Mouse (Mus musculus): Measurements from ENCODE around the gene Tbc1d30.
"Not testable (repeated sequence)": the region's sequence is repeated elsewhere in the genome, so short reads cannot be mapped to it uniquely, and the experiment has no call there.

Gene Tbc1d30

GRCm38 (mm10) chr10:121365781-121366272 lies 14.7 kb upstream of the Tbc1d30 start:
- no peak for DNase-seq (ENCODE audit: low read depth, low spot score)

- peak; percentile 84 for DNase-seq (ENCODE audit: low read depth, low spot score)
These were observed 13.9 kb upstream of the Tbc1d30 start, which contains the start of gene Gns for GRCm38 (mm10) chr10:121364801-121365564. Gene Gns, plus strand, starts transcription at chr10:121365090.

- DNase-seq (ENCODE audit: low read depth, low spot score): no peak
These were observed 13.2 kb upstream of the Tbc1d30 start for GRCm38 (mm10) chr10:121364306-121364705.

- no peak for DNase-seq (ENCODE audit: low read depth, low spot score)
These were observed 12.1 kb upstream of the Tbc1d30 start for GRCm38 (mm10) chr10:121363201-121363600.

GRCm38 (mm10) chr10:121360358-121360757 lies 9.3 kb upstream of the Tbc1d30 start:
- DNase-seq (ENCODE audit: low read depth, low spot score): no peak

- DNase-seq (ENCODE audit: low read depth, low spot score): no peak
These were observed 713 bp upstream of the Tbc1d30 start for GRCm38 (mm10) chr10:121351692-121352290.

GRCm38 (mm10) chr10:121350357-121351065 lies 567 bp downstream of the Tbc1d30 start:
- DNase-seq (ENCODE audit: low read depth, low spot score): no peak

GRCm38 (mm10) chr10:121349244-121349643 lies 1.8 kb downstream of the Tbc1d30 start:
- no peak for DNase-seq (ENCODE audit: low read depth, low spot score)

GRCm38 (mm10) chr10:121343867-121344266 lies 7.2 kb downstream of the Tbc1d30 start:
- DNase-seq (ENCODE audit: low read depth, low spot score): no peak

GRCm38 (mm10) chr10:121342260-121342659 lies 8.8 kb downstream of the Tbc1d30 start:
- DNase-seq (ENCODE audit: low read depth, low spot score): no peak

GRCm38 (mm10) chr10:121340754-121341593 lies 10.1 kb downstream of the Tbc1d30 start:
- no peak for DNase-seq (ENCODE audit: low read depth, low spot score)

GRCm38 (mm10) chr10:121336536-121336935 lies 14.5 kb downstream of the Tbc1d30 start:
- DNase-seq (ENCODE audit: low read depth, low spot score): not testable (repeated sequence)

GRCm38 (mm10) chr10:121334576-121334975 lies 16.5 kb downstream of the Tbc1d30 start:
- no peak for DNase-seq (ENCODE audit: low read depth, low spot score)

GRCm38 (mm10) chr10:121330940-121331339 lies 20.1 kb downstream of the Tbc1d30 start:
- DNase-seq (ENCODE audit: low read depth, low spot score): no peak

- no peak for DNase-seq (ENCODE audit: low read depth, low spot score)
These were observed 21.5 kb downstream of the Tbc1d30 start for GRCm38 (mm10) chr10:121329586-121329985.

GRCm38 (mm10) chr10:121326167-121326566 lies 24.9 kb downstream of the Tbc1d30 start:
- DNase-seq (ENCODE audit: low read depth, low spot score): no peak

- no peak for DNase-seq (ENCODE audit: low read depth, low spot score)
These were observed 27.6 kb downstream of the Tbc1d30 start for GRCm38 (mm10) chr10:121323493-121323892.

- DNase-seq (ENCODE audit: low read depth, low spot score): no peak
These were observed 32.6 kb downstream of the Tbc1d30 start for GRCm38 (mm10) chr10:121318397-121318950.

GRCm38 (mm10) chr10:121316361-121316760 lies 34.7 kb downstream of the Tbc1d30 start:
- no peak for DNase-seq (ENCODE audit: low read depth, low spot score)

- DNase-seq (ENCODE audit: low read depth, low spot score): no peak
These were observed 35.5 kb downstream of the Tbc1d30 start for GRCm38 (mm10) chr10:121315321-121316283.

All from embryo, embryonic 11.5 days (tissue).